Mouse (Mus musculus): ENCODE results near the gene Tmc2. TPM values are rescaled to one million over a fixed set of nuclear protein-coding genes. Genes with fewer than 3 reads are reported as not detected.
A peak's percentile ranks its signal among the peaks of the same experiment; 100 is the strongest.

Tmc2 gene
- polyA plus RNA-seq, 1 experiment from 2014 or later, result not detected

GRCm38 (mm10) chr2:130294936-130295277 is 99.9 kb downstream of the Tmc2 start, which contains the start of gene Ebf4:
TSS of gene Ebf4 (plus strand) at chr2:130295169.
- Histone ChIP-seq H3K9me3 (ENCODE audit: low read depth, low read length) (no peaks in the 10 kb centered on the region), H3K4me1 (ENCODE audit: insufficient read depth) (peaks cover 4% of the 10 kb centered on the region; the same call in 1 of the 2 replicates), H3K9ac (peak within 1 kb of the TSS; percentile 71), H3K27me3 (ENCODE audit: insufficient read depth, low read length) (peaks cover 24% of the 10 kb centered on the region), H3K4me2 (peak within 1 kb of the TSS; percentile 76), H3K36me3 (ENCODE audit: insufficient read depth) (peaks cover 4% of the 10 kb centered on the region; the same call in 1 of the 2 replicates), H3K27ac (ENCODE audit: low read depth) (peak within 1 kb of the TSS; percentile 50; the same call in 1 of the 2 replicates), H3K4me3 (ENCODE audit: low read depth, low read length) (peak within 1 kb of the TSS; percentile 71)
- DNase-seq (peak; percentile 81), ATAC-seq (ENCODE audit: insufficient read depth) (peak; percentile 76)
- WGBS, result 1% methylated on average over 30 of the region's 39 CpGs
- TF ChIP-seq CTCF (IDR thresholded peaks at IDR 0.05; ENCODE audit: low read depth), result no peak

GRCm38 (mm10) chr2:130295331-130296133 is 100.5 kb downstream of the Tmc2 start:
- H3K9ac ChIP-seq, result peak overlapping the region; percentile 71
- under 1% methylated on average over 59 of the region's 99 CpGs for WGBS
- peak overlapping the region; percentile 76 for H3K4me2 ChIP-seq
- H3K27ac ChIP-seq (ENCODE audit: low read depth), result peak overlapping the region; percentile 50; the same call in 1 of the 2 replicates
- TF ChIP-seq CTCF (IDR thresholded peaks at IDR 0.05; ENCODE audit: low read depth), result peak; percentile 13; the same call in 1 of the 2 replicates
- peaks cover 4% of the 10 kb centered on the region; the same call in 1 of the 2 replicates for H3K4me1 ChIP-seq (ENCODE audit: insufficient read depth)
- H3K36me3 ChIP-seq (ENCODE audit: insufficient read depth), result peaks cover 4% of the 10 kb centered on the region; the same call in 1 of the 2 replicates
- no peaks in the 10 kb centered on the region for H3K9me3 ChIP-seq (ENCODE audit: low read depth, low read length)
- H3K4me3 ChIP-seq (ENCODE audit: low read depth, low read length), result peak overlapping the region; percentile 71
- peaks cover 24% of the 10 kb centered on the region for H3K27me3 ChIP-seq (ENCODE audit: insufficient read depth, low read length)
- ATAC-seq (ENCODE audit: insufficient read depth), result peak; percentile 50
- DNase-seq, result peak; percentile 76

GRCm38 (mm10) chr2:130296134-130296745 is 101.2 kb downstream of the Tmc2 start:
- DNase-seq, result peak; percentile 36

GRCm38 (mm10) chr2:130297580-130297979 is 102.6 kb downstream of the Tmc2 start:
- no peak for TF ChIP-seq CTCF (IDR thresholded peaks at IDR 0.05; ENCODE audit: low read depth)
- ATAC-seq (ENCODE audit: insufficient read depth), result no peak
- 81% methylated on average over 9 of the region's 9 CpGs for WGBS
- Histone ChIP-seq H3K27ac (ENCODE audit: low read depth) (no peak overlapping the region), H3K4me2 (no peak overlapping the region), H3K4me1 (ENCODE audit: insufficient read depth) (peaks cover 4% of the 10 kb centered on the region; the same call in 1 of the 2 replicates), H3K36me3 (ENCODE audit: insufficient read depth) (peaks cover 4% of the 10 kb centered on the region; the same call in 1 of the 2 replicates), H3K27me3 (ENCODE audit: insufficient read depth, low read length) (peaks cover 24% of the 10 kb centered on the region), H3K4me3 (ENCODE audit: low read depth, low read length) (no peak overlapping the region), H3K9me3 (ENCODE audit: low read depth, low read length) (no peaks in the 10 kb centered on the region), H3K9ac (no peak overlapping the region)
- DNase-seq, result no peak

More at GRCm38 (mm10) chr2:130296134-130296745, 101.2 kb downstream of the Tmc2 start:
- Histone ChIP-seq H3K9me3 (ENCODE audit: low read depth, low read length) (no peaks in the 10 kb centered on the region), H3K36me3 (ENCODE audit: insufficient read depth) (peaks cover 4% of the 10 kb centered on the region; the same call in 1 of the 2 replicates), H3K27ac (ENCODE audit: low read depth) (no peak overlapping the region), H3K9ac (peak overlapping the region; percentile 71), H3K4me2 (peak overlapping the region; percentile 76), H3K4me3 (ENCODE audit: low read depth, low read length) (peak overlapping the region; percentile 71), H3K4me1 (ENCODE audit: insufficient read depth) (peaks cover 4% of the 10 kb centered on the region; the same call in 1 of the 2 replicates), H3K27me3 (ENCODE audit: insufficient read depth, low read length) (peaks cover 24% of the 10 kb centered on the region)
- TF ChIP-seq CTCF (IDR thresholded peaks at IDR 0.05; ENCODE audit: low read depth), result no peak
- 2% methylated on average over 20 of the region's 20 CpGs for WGBS
- ATAC-seq (ENCODE audit: insufficient read depth), result peak; percentile 28; the same call in 1 of the 2 replicates

- ATAC-seq (ENCODE audit: insufficient read depth) (no peak), DNase-seq (no peak)
- no peaks in the 10 kb centered on the region for H3K27me3 ChIP-seq (ENCODE audit: insufficient read depth, low read length)
- no peaks in the 10 kb centered on the region for H3K9me3 ChIP-seq (ENCODE audit: low read depth, low read length)
- 62% methylated on average over 4 of the region's 4 CpGs for WGBS
- no peak overlapping the region for H3K4me3 ChIP-seq (ENCODE audit: low read depth, low read length)
- no peak overlapping the region for H3K4me2 ChIP-seq
- peaks cover 32% of the 10 kb centered on the region; the same call in 1 of the 2 replicates for H3K36me3 ChIP-seq (ENCODE audit: insufficient read depth)
- H3K9ac ChIP-seq, result no peak overlapping the region
- no peaks in the 10 kb centered on the region for H3K4me1 ChIP-seq (ENCODE audit: insufficient read depth)
- no peak overlapping the region for H3K27ac ChIP-seq (ENCODE audit: low read depth)
- TF ChIP-seq CTCF (IDR thresholded peaks at IDR 0.05; ENCODE audit: low read depth), result no peak
Observed at GRCm38 (mm10) chr2:130303014-130303413, 108.0 kb downstream of the Tmc2 start.

Other genes with a start within 250 kb of the Tmc2 start
- 0.05 TPM in 1 of 2 replicates, not detected in the other for gene Tgm3, start 182.8 kb upstream of the Tmc2 start, polyA plus RNA-seq (2014; fragmentation: Nextera tagmentation; extraction: Ambion mirVana)
- gene Tgm6, start 82.8 kb upstream of the Tmc2 start, polyA plus RNA-seq (2014; fragmentation: Nextera tagmentation; extraction: Ambion mirVana), result not detected in 2 replicates
- 691 and 703 TPM in 2 replicates for gene Snrpb, start 15.8 kb upstream of the Tmc2 start, polyA plus RNA-seq (2014; fragmentation: Nextera tagmentation; extraction: Ambion mirVana)
- gene Nop56, start 79.2 kb downstream of the Tmc2 start, polyA plus RNA-seq (2014; fragmentation: Nextera tagmentation; extraction: Ambion mirVana), result 303 and 318 TPM in 2 replicates
- gene Idh3b, start 89.4 kb downstream of the Tmc2 start, polyA plus RNA-seq (2014; fragmentation: Nextera tagmentation; extraction: Ambion mirVana), result 136 and 151 TPM in 2 replicates
- gene Ebf4, start 100.0 kb downstream of the Tmc2 start, polyA plus RNA-seq (2014; fragmentation: Nextera tagmentation; extraction: Ambion mirVana), result 1.9 and 2.3 TPM in 2 replicates
- gene Cpxm1, start 202.4 kb downstream of the Tmc2 start, polyA plus RNA-seq (2014; fragmentation: Nextera tagmentation; extraction: Ambion mirVana), result 49.1 and 59.0 TPM in 2 replicates
- gene Gm28372, start 210.0 kb downstream of the Tmc2 start, polyA plus RNA-seq (2014; fragmentation: Nextera tagmentation; extraction: Ambion mirVana), result not detected in 2 replicates
- gene 1700020A23Rik, start 210.1 kb downstream of the Tmc2 start, polyA plus RNA-seq (2014; fragmentation: Nextera tagmentation; extraction: Ambion mirVana), result not detected in 2 replicates
- gene Tmem239, start 211.3 kb downstream of the Tmc2 start, polyA plus RNA-seq (2014; fragmentation: Nextera tagmentation; extraction: Ambion mirVana), result not detected in 2 replicates
- gene Vps16, start 229.1 kb downstream of the Tmc2 start, polyA plus RNA-seq (2014; fragmentation: Nextera tagmentation; extraction: Ambion mirVana), result 63.3 and 66.0 TPM in 2 replicates
- 10.8 and 13.5 TPM in 2 replicates for gene Pced1a, start 229.5 kb downstream of the Tmc2 start, polyA plus RNA-seq (2014; fragmentation: Nextera tagmentation; extraction: Ambion mirVana)